Mouse (Mus musculus): ENCODE data around the gene Lrrn4cl.

DNA sequence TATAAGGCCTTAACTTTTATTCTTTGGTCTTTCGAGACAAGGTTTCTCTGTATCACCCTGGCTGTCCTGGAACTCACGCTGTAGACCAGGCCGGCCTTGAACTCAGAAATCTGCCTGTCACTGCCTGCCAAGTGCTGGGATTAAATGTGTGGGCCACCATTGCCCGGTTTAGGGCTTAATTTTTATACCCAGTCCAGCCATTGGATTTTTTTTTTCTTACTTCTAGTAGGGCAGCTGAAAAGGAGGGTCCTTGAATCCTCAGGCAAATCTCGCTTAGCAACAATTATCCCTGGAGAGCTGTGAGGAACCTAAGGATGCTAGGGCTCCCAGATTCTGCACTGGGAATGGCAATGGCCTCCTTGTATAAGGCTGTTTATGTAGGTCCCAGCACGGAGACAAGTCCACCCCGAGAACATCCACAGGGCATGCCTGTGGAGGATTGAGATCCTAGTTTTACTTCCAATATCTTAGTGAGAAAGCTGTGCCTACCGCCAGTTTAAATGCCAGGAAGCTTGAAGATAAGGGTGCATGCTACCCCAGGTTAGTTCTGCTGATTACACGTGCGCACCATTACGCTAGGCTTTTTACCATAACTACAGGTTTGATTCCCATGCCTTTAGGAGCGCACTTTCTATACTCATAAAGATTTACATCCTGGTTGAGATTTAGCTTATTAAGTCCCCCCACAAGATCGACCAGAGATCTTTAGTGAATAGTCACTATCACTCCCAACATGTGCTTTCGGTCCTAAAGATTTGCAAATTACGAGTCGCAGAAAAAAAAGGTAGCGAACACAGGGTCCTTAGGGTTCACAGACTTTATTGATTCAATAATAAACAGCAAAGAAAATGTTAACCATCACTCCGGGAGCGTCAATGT is 37.3 kb downstream of the Lrrn4cl start:
- TF ChIP-seq CTCF (IDR thresholded peaks at IDR 0.05; ENCODE audit: borderline replicate concordance, insufficient read depth, low read depth, low read length) = no peak
- no peak for TF ChIP-seq POLR2A (IDR thresholded peaks at IDR 0.05; ENCODE audit: borderline replicate concordance, insufficient read depth, low read length)
